Mouse (Mus musculus): ENCODE measurements at regions not wholly inside any gene's neighbourhood (a gene's known extent, or its start where the extent isn't known, plus 50 kb on each side); places are given as distances from the start of the nearest gene placed in this dataset.
"Not testable (repeated sequence)": the region's sequence is repeated elsewhere in the genome, so short reads cannot be mapped to it uniquely, and the experiment has no call there.

- WGBS: under 1% methylated on average over 13 of the region's 13 CpGs
- not testable (repeated sequence) for H3K27me3 ChIP-seq (replicated peaks; ENCODE audit: control insufficient read depth, insufficient read depth, low read length); H3K9me3 ChIP-seq (ENCODE audit: control insufficient read depth, low read length); H3K4me1 ChIP-seq (replicated peaks; ENCODE audit: control insufficient read depth, insufficient read depth, low read length); H3K36me3 ChIP-seq (ENCODE audit: control insufficient read depth, insufficient read depth, low read length); H3K27ac ChIP-seq (ENCODE audit: low read depth)
- ATAC-seq (replicated peaks; ENCODE audit: low FRiP score, low TSS enrichment, low read depth) (peak; percentile 99), DNase-seq (ENCODE audit: low spot score) (peak; percentile 89)
- Histone ChIP-seq H3K4me3 (ENCODE audit: low read depth, low read length) (peak overlapping the region; percentile 44), H3K9ac (ENCODE audit: low read length) (peak overlapping the region; percentile 35; the same call in 1 of the 2 replicates), H3K4me2 (ENCODE audit: low read length) (0 out of 2 replicates have a peak overlapping the region, but pooled peaks have one; percentile 48)
Observed at GRCm38 (mm10) chr17:17293932-17294534, 80.1 kb upstream of the Riok2 start.

- peak overlapping the region; percentile 44 for H3K4me3 ChIP-seq (ENCODE audit: low read depth, low read length)
- H3K27ac ChIP-seq (ENCODE audit: low read depth); DNase-seq (ENCODE audit: low spot score); H3K9me3 ChIP-seq (ENCODE audit: control insufficient read depth, low read length); ATAC-seq (replicated peaks; ENCODE audit: low FRiP score, low TSS enrichment, low read depth); H3K27me3 ChIP-seq (replicated peaks; ENCODE audit: control insufficient read depth, insufficient read depth, low read length); H3K36me3 ChIP-seq (ENCODE audit: control insufficient read depth, insufficient read depth, low read length); H3K4me1 ChIP-seq (replicated peaks; ENCODE audit: control insufficient read depth, insufficient read depth, low read length): not testable (repeated sequence)
- peak overlapping the region; percentile 48 for H3K4me2 ChIP-seq (ENCODE audit: low read length)
- H3K9ac ChIP-seq (ENCODE audit: low read length): peak overlapping the region; percentile 35; the same call in 1 of the 2 replicates
- WGBS: 2% methylated on average over 1 of the region's 1 CpGs
Observed at GRCm38 (mm10) chr17:17295037-17295436, 79.1 kb upstream of the Riok2 start.

GRCm38 (mm10) chr17:17303496-17303895, 70.6 kb upstream of the Riok2 start:
- H3K4me3 ChIP-seq (ENCODE audit: low read depth, low read length); DNase-seq (ENCODE audit: low spot score); H3K9ac ChIP-seq (ENCODE audit: low read length); H3K4me2 ChIP-seq (ENCODE audit: low read length); ATAC-seq (replicated peaks; ENCODE audit: low FRiP score, low TSS enrichment, low read depth); H3K36me3 ChIP-seq (ENCODE audit: control insufficient read depth, insufficient read depth, low read length); H3K9me3 ChIP-seq (ENCODE audit: control insufficient read depth, low read length); H3K27ac ChIP-seq (ENCODE audit: low read depth); H3K27me3 ChIP-seq (replicated peaks; ENCODE audit: control insufficient read depth, insufficient read depth, low read length); H3K4me1 ChIP-seq (replicated peaks; ENCODE audit: control insufficient read depth, insufficient read depth, low read length): not testable (repeated sequence)
- 93% methylated on average over 10 of the region's 10 CpGs for WGBS
